Mouse (Mus musculus) cerebellum, adult 11 months (tissue): ENCODE results near the gene Dbh.
A peak's percentile ranks its signal among the peaks of the same experiment; 100 is the strongest.

Experiments used
- DNase-seq: peaks from one replicate; pipeline ENCODE4 v3.0.0; 2022

Gene Dbh

GRCm38 (mm10) chr2:27226572-27226971 lies 61.5 kb downstream of the Dbh start:
- no peak for DNase-seq

- DNase-seq, result no peak
Measured at GRCm38 (mm10) chr2:27228809-27229480, 63.9 kb downstream of the Dbh start.

- DNase-seq, result peak; percentile 30
Measured at GRCm38 (mm10) chr2:27229481-27230105, 64.6 kb downstream of the Dbh start.

GRCm38 (mm10) chr2:27232376-27232775 lies 67.3 kb downstream of the Dbh start:
- no peak for DNase-seq
